Mouse (Mus musculus) left cerebral cortex, adult 11 months (tissue): ENCODE results near the gene Riox1.
"Not testable (repeated sequence)": the region's sequence is repeated elsewhere in the genome, so short reads cannot be mapped to it uniquely, and the experiment has no call there.

ENCODE experiments used
- DNase-seq: peaks from one replicate; pipeline ENCODE4 v3.0.0; 2022; ENCODE audit warnings: low spot score

Riox1 gene

DNA sequence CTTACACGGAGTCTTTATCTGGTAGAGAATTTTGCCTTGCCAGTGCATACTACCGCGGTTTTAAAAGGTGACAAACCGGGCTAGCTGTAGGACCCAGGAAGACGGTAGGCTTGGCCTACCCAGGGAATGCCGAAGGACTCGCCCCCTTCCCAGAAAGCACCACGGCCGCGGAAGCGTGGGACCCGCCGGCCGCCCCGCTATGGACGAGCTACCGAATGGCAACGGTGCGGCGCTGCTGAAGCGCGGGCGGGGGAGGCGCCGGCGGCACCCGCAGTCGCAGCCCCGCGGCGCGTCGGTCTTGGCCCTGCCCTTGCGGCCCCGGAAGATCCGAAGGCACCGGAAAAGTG is at the start of gene Riox1:
Riox1 (plus strand) TSS at position 116 of the 347 bp plus-strand sequence.
- DNase-seq, result peak; percentile 71

DNA sequence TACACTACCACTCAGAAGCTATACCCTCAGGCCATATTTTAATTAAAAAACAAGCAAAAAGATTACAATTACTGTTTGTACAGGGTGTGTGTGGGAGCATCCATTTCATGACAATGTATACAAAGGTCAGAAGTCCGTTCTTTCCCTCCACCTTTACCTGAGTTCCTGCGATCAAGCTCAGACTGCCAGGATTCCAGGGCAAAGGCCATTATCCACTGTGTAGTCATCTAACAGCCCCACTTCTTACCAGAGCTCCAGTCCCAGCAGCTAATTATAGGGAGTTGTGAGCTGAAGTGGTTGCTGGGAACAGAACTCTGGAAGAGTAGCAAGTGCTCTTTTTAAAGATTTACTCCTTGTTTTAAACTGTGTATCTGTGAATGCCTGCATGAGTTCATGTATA is 40.0 kb upstream of the Riox1 start:
- DNase-seq, result no peak

DNA sequence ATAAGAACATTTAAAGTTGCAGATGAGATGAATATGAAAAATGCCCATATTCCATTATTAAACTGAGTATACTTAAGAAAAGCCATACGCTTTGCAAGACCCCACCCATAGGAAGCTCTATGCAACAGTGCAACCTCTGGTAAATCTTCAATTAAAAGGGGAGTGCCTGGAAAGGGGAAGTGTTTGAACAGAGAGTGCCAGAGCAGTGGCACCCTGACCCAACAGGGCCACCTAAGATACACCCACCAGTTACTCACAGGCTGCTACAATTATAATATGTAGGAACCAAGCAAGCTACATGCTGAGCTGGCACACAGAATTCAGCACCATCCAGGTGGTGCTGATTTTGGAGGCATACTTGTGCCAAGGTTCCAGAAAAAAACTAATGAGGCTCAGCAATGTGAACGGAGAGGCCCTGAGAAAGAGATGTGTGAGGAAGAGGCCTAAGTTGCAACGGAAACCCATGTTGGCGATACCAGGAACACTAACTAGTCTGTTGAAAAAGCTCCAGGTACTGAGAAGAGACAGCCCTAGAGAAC is 36.1 kb upstream of the Riox1 start:
- DNase-seq, result no peak

DNA sequence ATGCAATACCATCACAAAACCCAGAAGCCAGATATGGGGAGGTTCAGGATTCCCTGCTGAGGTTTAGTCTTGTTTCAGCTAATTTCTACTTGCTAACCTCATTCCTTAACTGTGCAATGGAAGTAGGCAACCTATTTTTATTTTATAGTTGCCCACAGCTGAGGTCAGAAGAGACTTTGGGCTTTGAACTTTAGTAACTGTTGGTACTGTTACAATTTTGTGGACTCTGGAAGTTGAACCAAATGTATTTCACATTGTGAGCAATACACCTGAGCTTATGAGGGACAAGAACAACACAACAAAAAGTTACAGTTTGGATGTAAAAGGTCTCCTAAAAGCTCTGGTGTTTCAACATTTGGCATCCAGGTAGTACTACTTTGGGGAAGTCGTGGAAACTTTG is 35.6 kb upstream of the Riox1 start:
- DNase-seq, result no peak

DNA sequence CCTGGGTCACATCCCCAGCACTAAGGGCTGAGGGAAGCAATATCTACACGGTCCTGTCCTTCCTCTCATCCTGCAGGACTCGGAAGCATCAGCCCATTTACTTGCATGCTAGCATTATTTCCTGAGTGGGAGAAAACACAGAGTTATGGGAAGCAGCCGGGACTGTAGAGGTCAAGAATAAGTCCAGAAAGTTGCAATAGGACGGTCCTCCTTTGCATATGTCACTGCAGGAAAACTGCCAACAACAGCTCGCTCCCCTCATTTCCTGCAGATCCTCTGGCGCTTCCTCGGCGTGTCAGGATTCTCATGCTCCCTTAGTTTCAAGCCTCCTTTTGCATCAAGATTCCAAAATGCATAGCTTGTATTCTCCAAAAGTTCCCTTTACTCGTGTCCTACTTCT is 33.5 kb upstream of the Riox1 start:
- no peak for DNase-seq

DNA sequence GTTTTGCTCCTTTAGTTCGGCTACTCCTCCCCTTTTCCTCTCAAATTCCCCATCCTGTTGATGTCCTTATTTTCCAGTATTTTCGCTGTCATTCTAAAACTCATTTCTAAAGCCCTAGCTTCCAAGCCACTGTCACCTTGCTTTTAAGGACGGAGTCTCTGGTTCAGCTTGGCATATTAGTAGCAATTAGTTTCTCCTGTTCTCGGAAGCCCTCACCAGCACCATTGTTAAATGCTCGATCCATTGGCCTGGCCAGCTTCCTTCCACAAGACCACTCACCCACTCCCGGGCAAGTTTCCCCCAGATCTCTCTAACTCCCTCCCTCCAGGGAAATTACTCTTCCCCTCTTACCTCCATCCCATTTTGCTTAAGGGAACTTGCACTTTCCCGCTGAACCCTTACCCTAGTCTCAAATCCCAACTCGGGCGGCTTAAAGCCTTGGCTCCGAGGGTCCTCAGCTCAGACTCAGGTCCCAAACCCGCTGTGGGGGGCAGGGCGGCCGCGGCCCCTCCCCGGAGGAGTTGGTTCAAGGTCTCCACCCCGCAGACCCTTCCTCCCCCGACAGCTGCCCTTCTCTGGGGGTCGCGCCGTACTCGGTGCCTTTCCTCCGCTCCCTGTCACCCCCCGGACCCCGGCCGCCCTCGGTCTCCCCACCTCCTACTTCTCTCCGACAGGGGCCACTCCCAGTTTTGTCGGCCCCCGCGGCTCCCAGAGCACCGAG is 29.5 kb upstream of the Riox1 start:
- DNase-seq, result no peak

DNA sequence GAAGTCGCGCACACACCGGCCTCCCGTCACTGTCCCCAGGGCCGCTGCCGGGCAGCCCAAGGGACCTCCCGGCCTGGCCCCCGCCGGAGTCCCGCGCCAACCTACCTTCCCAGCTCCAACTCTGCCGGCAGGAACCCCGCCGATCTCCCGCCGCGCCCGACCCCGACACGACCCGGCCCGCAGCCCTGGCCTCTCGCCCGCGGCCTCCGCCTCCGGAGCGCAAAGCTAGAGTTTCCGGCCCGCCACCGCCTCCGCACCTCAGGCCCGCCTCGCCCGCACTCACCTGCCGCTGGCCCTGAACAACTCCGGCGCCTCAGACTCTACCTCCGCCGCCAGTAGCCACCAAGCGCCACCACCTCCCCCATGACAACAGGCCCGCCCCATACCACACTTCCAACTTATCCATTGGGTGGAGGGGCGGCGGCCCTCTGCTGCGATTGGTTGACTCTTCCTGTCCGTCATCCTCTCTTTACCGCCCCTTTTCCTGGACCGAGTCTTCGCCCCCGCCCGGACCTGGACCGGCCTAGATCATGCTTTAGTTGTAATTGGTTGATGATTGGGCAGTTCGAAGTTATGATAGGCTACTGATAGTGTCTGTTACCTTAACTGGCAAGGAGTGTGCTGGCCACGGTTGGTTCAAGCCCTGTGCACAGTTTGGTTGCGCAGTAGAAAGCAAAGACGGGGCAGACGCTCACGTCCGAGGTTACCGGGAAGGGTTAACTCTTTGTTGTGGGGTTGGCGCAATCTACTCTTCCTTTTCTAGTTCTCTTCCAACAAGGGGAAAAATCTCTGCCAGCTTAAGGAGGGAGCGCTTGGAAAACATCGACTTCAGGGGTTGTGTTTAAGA is 28.6 kb upstream of the Riox1 start, which contains the start of gene Numb:
Numb (minus strand) TSS at position 400 of the 847 bp plus-strand sequence.
- peak; percentile 100 for DNase-seq

DNA sequence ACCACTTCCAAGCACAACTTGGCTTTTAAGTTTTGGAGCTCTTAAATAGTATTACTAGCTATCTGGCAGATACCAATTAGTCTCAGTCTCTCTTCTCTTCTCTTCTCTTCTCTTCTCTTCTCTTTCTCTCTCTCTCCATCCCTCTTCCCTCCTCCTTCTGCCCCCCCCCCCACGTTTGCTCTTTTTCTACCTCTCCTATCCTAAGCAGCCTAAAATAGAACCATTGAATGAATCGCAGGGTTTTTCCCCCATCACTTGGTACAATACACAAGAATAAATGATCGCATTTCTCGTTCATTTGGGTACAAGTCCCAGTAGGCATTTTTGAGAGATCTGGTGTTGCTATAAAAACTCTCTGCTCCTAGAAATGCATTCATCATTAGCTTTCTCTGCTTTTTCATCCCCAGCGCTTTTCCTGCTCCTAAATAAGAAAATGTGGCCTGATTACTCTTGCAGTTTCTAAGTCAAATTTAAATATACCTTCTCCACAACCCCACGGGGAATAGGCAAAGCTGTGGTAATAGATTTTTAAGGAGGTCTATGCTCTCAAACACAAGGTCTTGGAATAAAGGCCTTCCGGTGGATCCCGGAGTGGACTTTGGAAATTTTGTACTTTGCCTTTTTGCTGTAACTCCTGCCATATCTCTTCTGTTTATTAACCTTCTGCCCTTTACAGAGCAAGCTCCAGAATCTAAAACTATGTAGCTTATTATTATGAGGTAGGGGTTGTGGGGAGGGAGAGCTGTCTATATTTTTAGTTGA is 27.5 kb upstream of the Riox1 start:
- DNase-seq, result no peak

DNA sequence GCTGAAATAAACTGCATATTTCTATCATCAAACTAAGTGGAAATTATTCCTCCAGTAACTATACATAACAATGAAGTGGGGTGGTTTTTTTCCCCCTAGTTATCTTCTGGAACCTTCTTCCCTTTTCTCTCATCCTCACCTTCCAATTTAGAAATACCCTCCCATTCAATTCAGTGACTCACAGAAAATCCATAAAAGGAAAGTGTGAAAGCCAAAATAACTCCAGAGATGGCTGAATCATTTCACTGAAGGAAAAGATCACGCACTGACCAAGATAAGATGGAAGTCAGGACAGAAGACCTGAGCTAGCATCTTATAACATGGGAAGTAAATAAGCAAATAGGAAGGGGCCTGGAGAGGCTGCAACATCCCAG is 26.9 kb upstream of the Riox1 start:
- DNase-seq, result no peak

DNA sequence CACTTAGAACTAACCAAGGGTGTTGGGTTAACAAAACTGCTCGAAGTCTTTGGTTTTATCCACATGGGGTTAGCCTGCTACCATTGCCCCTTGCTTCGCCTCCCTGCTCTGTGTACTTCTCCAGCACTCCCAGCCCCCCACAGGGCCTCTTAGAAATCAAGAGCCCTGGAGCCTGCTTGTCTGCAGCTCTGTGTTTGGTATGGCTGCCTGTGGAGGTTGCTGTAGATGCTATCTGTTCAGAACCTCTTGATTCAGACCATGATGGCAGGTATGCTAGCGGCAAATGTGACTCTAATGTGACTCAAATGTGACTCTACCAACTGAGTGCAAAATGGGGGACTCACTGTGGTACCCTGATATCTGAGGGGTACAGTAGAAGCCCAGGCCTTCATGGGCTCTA is 26.1 kb upstream of the Riox1 start:
- no peak for DNase-seq

DNA sequence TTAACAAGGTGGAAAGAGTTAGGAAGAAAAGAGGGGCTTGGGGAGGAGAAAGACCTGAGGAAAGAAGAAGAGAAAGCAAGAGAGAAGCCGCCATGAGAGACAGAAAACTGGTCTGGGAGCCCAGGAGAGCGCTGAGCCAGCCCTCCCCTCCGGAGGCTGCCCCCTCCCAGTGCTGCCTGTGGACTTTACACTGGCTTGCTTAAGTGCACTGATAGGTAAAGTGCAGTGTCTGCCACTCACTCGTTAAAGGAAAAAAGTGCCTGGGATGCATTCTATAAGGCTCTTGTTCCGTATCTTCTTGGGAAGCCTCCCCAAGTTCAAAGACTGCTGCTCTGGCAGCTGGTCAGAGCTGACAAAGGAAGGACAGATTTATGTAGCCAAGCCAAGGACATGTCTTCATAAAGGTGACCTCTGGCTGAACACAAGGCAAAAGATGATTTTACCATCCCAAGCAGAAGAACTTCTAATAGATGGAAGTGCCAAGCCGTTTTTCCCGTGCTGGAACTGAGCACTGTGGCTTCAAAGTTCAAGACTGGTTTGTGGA is 25.2 kb upstream of the Riox1 start:
- no peak for DNase-seq

DNA sequence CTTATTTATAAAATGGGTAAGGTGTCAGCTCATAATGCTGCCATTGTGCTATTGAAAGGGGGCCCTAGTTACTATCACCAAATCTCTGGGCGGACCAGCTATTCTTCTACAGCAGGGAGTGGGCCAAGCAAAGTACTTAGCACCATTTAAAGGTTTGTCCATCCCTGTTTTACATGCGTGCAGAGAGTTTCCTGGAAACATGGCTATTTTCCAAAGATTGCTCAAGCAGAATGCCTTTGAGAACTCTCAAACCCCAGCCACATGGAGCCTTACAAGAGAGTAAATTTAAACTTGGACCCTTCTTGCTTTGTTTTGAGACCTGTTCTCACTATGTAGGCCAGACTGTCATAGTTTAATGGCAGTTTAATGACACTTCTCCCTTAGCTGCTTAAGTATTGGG is 24.3 kb upstream of the Riox1 start:
- no peak for DNase-seq

DNA sequence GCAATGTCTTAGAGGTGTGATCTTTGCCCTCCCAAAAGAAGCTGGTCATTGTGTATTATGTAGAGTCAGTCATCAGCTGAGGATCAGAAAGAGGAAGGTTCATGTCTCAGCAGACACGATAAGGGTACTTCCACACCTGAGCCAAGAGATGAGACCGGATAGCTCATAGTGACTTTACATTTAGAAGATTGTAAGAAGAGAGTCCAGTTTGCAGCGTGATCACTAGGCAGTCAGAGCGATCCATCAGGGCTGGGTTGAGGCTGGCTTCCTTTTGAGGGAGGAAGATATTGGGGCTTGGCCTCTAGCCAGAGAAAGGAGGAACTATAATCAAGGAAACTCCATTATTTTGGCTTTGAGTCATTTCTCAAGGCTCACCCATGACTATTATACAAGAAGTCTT is 22.7 kb upstream of the Riox1 start:
- DNase-seq, result no peak

DNA sequence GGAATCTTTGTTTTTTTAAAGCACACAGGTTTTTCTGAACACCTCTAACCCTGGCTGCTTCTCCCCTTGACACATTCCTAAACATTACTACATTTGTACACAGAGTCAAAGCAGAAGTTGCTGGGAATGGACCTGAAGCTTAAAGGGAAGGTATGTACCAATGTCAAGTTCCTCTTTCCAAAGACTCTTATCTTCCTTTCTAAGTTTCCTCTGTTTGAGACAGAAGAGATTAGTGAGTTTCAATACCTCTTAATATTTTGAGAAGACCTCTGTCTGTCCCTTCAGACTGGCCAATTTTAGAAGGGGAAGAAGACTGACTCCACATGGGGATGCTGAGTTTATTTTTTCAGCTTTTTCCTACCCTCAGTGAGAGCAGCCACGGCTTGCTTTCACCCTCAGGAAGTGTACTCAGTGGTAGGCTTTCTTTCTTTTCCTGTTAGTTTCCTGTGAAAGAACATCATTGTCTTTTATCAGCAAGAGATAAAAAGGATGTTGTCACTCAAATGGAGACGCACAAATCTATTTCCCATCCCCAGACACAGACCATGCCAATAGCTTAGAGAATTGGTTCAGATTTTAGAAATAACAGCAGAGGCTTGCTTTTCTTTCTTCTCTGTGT is 21.1 kb upstream of the Riox1 start:
- no peak for DNase-seq

DNA sequence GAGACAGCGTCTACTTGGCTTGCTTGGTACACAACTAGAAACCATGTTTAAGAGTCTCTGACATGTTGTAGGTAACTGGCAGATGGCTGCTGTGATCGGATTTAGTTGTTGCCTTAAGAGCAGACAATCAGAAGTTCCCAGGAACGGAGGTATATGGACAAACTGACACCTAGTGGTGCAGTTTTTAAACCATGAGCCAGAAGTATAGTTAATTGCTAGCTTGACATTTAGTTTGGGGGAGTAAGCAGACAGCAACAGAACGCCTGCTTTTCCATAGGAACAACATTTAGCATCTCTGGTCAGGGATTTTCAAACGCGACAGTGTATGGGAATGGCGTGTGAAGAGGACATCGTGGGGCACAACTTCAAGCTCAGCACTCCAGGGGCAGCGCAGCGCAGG is 12.8 kb upstream of the Riox1 start:
- no peak for DNase-seq

DNA sequence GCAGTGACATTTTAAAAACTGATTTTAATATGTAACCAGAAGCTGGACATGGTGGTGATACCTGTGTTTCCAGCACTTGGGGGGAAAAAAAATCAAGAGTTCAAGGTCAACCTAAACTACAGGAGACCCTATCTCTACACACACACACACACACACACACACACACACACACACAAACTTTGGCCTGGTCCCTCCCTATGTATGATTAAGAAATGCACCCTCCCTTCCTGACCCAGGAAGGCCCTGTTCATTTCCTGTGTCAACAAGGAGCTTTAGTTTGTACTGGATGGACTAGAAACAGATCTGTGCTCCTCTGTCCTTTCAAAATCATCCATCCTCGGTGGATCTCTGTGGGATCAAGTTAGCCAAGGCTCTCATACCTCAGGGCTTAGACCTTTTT is 11.8 kb upstream of the Riox1 start:
- DNase-seq, result not testable (repeated sequence)

DNA sequence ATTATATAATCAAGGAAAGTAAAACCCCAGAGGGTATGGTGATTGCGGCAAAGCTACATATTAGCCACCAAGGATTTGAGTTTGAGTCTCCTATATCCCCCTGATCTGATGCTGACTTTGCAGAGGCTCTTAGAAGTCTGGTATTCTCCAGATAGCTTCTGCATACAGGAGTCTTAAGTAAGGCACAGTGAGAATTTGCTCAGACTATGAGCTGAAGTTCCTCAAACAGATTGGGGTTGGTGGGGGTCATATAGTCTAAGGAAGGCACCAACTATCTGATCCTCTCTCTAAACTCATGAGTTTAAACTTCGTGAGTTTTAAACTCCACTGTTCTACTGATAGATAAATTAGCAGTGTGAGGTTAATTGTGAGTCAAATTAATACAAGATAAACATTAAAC is 11.1 kb upstream of the Riox1 start:
- DNase-seq, result no peak

DNA sequence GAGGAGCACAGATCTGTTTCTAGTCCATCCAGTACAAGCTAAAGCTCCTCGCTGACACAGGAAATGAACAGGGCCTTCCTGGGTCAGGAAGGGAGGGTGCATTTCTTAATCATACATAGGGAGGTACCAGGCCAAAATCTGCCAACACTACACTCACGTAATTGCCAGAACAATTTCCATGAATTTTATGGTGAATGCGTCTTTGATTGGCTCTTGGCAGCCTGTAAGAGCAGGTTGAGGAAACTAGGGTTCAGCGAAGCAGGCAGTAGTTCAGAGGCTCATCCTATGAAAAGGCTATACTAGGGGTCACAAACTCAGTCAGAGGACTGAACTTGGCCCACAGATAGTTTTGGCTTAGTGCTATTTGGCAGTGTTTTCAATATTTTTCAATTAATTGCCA is 10.4 kb upstream of the Riox1 start:
- DNase-seq, result no peak

DNA sequence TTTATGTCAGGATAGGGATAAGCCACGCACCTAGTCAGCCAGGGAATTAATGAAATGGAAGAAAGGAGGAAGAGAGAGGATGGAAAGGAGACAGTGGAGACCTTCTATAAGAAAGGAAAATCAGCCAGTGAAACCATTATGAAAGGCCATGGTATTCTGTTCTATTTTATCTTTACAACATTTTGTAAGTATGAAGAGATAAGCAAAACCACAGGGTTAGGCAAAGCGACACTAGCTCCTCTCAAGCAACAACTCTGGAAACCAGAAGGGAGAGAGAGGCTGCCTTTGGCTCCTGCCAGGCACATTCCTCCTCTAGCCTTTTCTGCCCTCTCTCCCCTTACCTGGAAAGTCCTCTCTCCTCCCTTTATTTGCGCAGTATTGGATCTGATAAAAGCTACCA is 8.5 kb upstream of the Riox1 start:
- DNase-seq, result no peak

DNA sequence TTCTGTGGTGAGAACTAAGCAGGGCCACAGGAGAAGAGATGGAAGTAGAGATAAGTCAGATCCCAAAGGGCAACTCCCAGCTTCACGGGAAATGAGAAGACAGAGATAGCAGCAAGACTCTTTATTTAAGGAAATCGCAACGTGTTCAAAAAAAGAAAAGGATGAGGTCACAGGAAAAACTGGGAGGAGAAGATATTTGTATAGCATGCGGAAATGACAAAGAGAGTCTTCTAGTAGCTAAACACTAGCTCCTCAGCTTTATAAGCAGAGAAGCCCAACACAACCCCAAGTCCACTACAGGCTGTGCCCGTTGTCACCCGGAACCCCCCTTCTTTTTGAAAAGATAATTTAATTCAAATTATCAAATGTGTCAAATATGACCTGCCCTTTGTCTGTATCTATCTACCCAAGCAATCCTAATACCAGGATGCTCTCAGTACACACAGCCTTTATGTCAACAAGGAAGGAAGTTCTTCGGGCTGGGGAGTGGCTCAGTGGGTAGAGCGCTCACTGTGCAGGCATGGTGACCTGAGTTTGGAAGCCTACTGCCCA is 3.1 kb upstream of the Riox1 start:
- DNase-seq, result no peak

DNA sequence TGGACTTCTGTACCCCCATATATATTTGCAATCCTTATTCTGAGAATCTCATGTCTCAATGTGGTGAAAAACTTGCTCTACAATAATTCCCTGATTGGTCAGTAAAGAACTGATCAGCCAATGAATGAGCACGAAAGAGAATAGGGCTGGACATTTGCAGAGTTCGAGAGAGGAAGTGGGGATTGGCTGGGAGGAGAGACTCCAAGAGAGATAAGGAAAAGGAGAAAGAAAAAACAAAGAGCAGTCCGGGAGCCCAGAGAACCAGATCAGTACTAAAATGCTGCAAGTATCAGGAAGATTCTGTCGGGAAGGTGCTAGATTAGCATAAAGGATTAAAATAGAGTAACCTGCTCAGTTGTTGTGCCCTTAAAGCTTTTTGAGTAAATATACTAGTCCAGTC is 1.4 kb upstream of the Riox1 start:
- DNase-seq, result no peak
